Mouse (Mus musculus): ENCODE results near the gene Sqstm1.
"Not testable (repeated sequence)": the region's sequence is repeated elsewhere in the genome, so short reads cannot be mapped to it uniquely, and the experiment has no call there.

- not testable (repeated sequence) for TF ChIP-seq POLR2A (IDR thresholded peaks at IDR 0.05; ENCODE audit: extremely low read depth, insufficient read depth, low read length); CTCF (IDR thresholded peaks at IDR 0.05; ENCODE audit: low read depth, low read length)
Measured at GRCm38 (mm10) chr11:50174111-50174729, 36.4 kb downstream of the Sqstm1 start, which contains the start of gene Mrnip.

All from liver, adult 2 months (tissue).